1 mouse cellular context compared by ENCODE assay signal in the genomic region with DNA sequence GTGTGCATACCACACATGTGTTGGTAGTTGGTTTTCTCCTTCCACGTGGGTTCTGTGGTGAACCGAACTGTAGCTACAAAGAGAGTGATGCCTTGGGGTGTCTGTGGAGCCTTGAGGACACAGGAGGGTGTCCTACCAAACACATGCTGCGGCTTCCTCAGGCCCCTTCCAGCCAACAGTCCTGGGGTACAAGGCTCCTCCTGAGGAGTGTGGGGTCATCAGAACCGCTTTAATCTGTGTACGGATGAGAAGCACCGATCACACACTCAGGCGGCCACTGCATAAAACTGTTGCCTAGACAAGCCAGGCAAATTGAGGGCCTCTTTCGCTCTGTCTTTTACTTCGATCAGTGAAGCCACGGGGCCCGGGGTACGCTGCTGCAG.
TF ChIP-seq lines count a peak whose summit lies in the region.

No protein-coding gene starts in this region.

TF ChIP-seq in ES-E14, 5 proteins besides CTCF, POLR2A, EP300 and RAD21:
- TF ChIP-seq CHD2 (IDR thresholded peaks at IDR 0.05; ENCODE audit: low read depth, low read length) (no peak), ZC3H11A (IDR thresholded peaks at IDR 0.05; ENCODE audit: borderline replicate concordance, low read depth, low read length) (no peak), ZNF384 (IDR thresholded peaks at IDR 0.05; ENCODE audit: low read depth, low read length) (no peak), HCFC1 (IDR thresholded peaks at IDR 0.05; ENCODE audit: borderline replicate concordance, insufficient read depth, low read length) (no peak), MAFK (IDR thresholded peaks at IDR 0.05; ENCODE audit: insufficient read depth, low read depth, low read length) (no peak)
TF ChIP-seq in ES-E14: peak in this region for 0.
